Mouse (Mus musculus): Measurements from ENCODE around the gene Krt8.
A peak's percentile ranks its signal among the peaks of the same experiment; 100 is the strongest.

The Krt8 gene

GRCm38 (mm10) chr15:101974083-101974845, 30.0 kb downstream of the Krt8 start:
- no peak for DNase-seq (ENCODE audit: low spot score in 2 of 2)

GRCm38 (mm10) chr15:101973414-101974077, 30.7 kb downstream of the Krt8 start:
- DNase-seq (ENCODE audit: low spot score in 2 of 2): peak; percentile 99

- no peak for DNase-seq (ENCODE audit: low spot score in 2 of 2)
Observed at GRCm38 (mm10) chr15:101970536-101970935, 33.7 kb downstream of the Krt8 start.

- no peak for DNase-seq (ENCODE audit: low spot score in 2 of 2)
Observed at GRCm38 (mm10) chr15:101966808-101967207, 37.5 kb downstream of the Krt8 start.

- DNase-seq (ENCODE audit: low spot score in 2 of 2): no peak
Observed at GRCm38 (mm10) chr15:101958891-101959290, 45.4 kb downstream of the Krt8 start.

- no peak for DNase-seq (ENCODE audit: low spot score in 2 of 2)
Observed at GRCm38 (mm10) chr15:101954187-101954586, 50.1 kb downstream of the Krt8 start, which contains the start of gene Krt78. TSS of gene Krt78 (minus strand) at chr15:101954287.

GRCm38 (mm10) chr15:101952733-101953474, 51.4 kb downstream of the Krt8 start:
- no peak for DNase-seq (ENCODE audit: low spot score in 2 of 2)

All from frontal cortex, postnatal 36 days (tissue).